Mouse (Mus musculus) CH12.LX (cell line): ENCODE results near the gene Mmp9. TPM values are rescaled to one million over a fixed set of nuclear protein-coding genes. Genes with fewer than 3 reads are reported as not detected.

ENCODE experiments used
- DNase-seq: peaks from one replicate; pipeline ENCODE4 v3.0.0-alpha.2; 2013; ENCODE audit errors: extremely low read depth
- H3K27ac ChIP-seq: 2 replicates; pipeline ENCODE4 v1.5.1; 2012; ENCODE audit warnings: low read depth, mild to moderate bottlenecking, control low read depth, moderate library complexity; ENCODE audit not compliant: insufficient read depth
- H3K27me3 ChIP-seq: replicated peaks from 2 replicates; pipeline ENCODE3; 2012; ENCODE audit warnings: inconsistent platforms
- H3K36me3 ChIP-seq, 2 experiments: replicated peaks in 1 of 2; 2 replicates each; pipeline versions ENCODE3 to v1.6.1; 2012; ENCODE audit warnings: inconsistent platforms in 1 of 2, low read length in 1 of 2, mild to moderate bottlenecking in 1 of 2, mixed read lengths in 1 of 2, moderate library complexity in 1 of 2; ENCODE audit not compliant: control insufficient read depth in 1 of 2, insufficient read depth in 1 of 2
- H3K4me1 ChIP-seq, 2 experiments: 2 replicates each; pipeline ENCODE4 v1.6.1; 2012; ENCODE audit warnings: inconsistent platforms in 1 of 2, moderate library complexity in 1 of 2; ENCODE audit not compliant: insufficient read depth in 2 of 2, control insufficient read depth in 1 of 2
- H3K4me2 ChIP-seq: 2 replicates; pipeline ENCODE4 v1.6.1; 2012; ENCODE audit warnings: low read depth, mild to moderate bottlenecking, control low read depth; ENCODE audit not compliant: poor library complexity, insufficient read depth, severe bottlenecking
- H3K4me3 ChIP-seq, 3 experiments: fragments of 150-350 bp in 1 of 3; sonication (generic) in 1 of 3; replicated peaks in 1 of 3; 2 replicates each; pipeline versions ENCODE3 to v1.5.1; 2011 to 2012; ENCODE audit warnings: low read depth in 2 of 3, low read length in 2 of 3, mild to moderate bottlenecking in 2 of 3, moderate library complexity in 2 of 3, control low read depth in 1 of 3, improper control_type of control experiment in 1 of 3, inconsistent platforms in 1 of 3, mixed read lengths in 1 of 3; ENCODE audit not compliant: poor library complexity in 1 of 3
- H3K79me2 ChIP-seq: replicated peaks from 2 replicates; pipeline ENCODE4 v1.6.1; 2012; ENCODE audit warnings: mild to moderate bottlenecking, moderate library complexity; ENCODE audit not compliant: control insufficient read depth, poor library complexity, insufficient read depth, severe bottlenecking; ENCODE audit errors: extremely low read depth
- H3K9ac ChIP-seq: 2 replicates; pipeline ENCODE4 v1.6.1; 2012; ENCODE audit warnings: low read depth, mild to moderate bottlenecking, control low read depth, moderate library complexity; ENCODE audit not compliant: insufficient read depth
- H3K9me3 ChIP-seq: replicated peaks from 2 replicates; pipeline ENCODE3; 2012; ENCODE audit warnings: low read length, inconsistent platforms, mixed read lengths
- CHD2 ChIP-seq: IDR thresholded peaks from 2 replicates; pipeline ENCODE4 v1.6.1; 2011; ENCODE audit warnings: low read length, improper control_type of control experiment
- CTCF ChIP-seq, 2 experiments: IDR thresholded peaks in 1 of 2; conservative IDR thresholded peaks in 1 of 2; 2 replicates each; pipeline ENCODE4 v1.5.1; 2011 to 2012; ENCODE audit warnings: low read depth in 2 of 2, low read length in 2 of 2, improper control_type of control experiment in 1 of 2, inconsistent platforms in 1 of 2, mild to moderate bottlenecking in 1 of 2, moderate library complexity in 1 of 2
- ELF1 ChIP-seq: IDR thresholded peaks from 2 replicates; pipeline ENCODE4 v1.6.1; 2014; ENCODE audit warnings: low read depth, mild to moderate bottlenecking, inconsistent platforms, low read length, improper control_type of control experiment
- ETS1 ChIP-seq: conservative IDR thresholded peaks from 2 replicates; pipeline ENCODE4 v1.6.1; 2012; ENCODE audit warnings: low read depth, mild to moderate bottlenecking, inconsistent platforms, low read length, improper control_type of control experiment, moderate library complexity
- HCFC1 ChIP-seq: IDR thresholded peaks from 2 replicates; pipeline ENCODE4 v1.6.1; 2012; ENCODE audit warnings: low read depth, mild to moderate bottlenecking, inconsistent platforms, low read length, improper control_type of control experiment
- JUN ChIP-seq: IDR thresholded peaks from 2 replicates; pipeline ENCODE4 v1.6.1; 2011; ENCODE audit warnings: low read depth, mild to moderate bottlenecking, low read length, improper control_type of control experiment, moderate library complexity; ENCODE audit not compliant: insufficient read depth
- MAZ ChIP-seq: IDR thresholded peaks from 2 replicates; pipeline ENCODE4 v1.6.1; 2012; ENCODE audit warnings: low read depth, mild to moderate bottlenecking, inconsistent platforms, low read length, improper control_type of control experiment, moderate library complexity
- POLR2AphosphoS2 ChIP-seq: IDR thresholded peaks from 2 replicates; pipeline ENCODE4 v1.6.1; 2011; ENCODE audit warnings: low read depth, low read length, improper control_type of control experiment
- TBP ChIP-seq: conservative IDR thresholded peaks from 2 replicates; pipeline ENCODE4 v1.6.1; 2011; ENCODE audit warnings: low read depth, low read length, improper control_type of control experiment
- TCF12 ChIP-seq: IDR thresholded peaks from 2 replicates; pipeline ENCODE4 v1.6.1; 2014; ENCODE audit warnings: low read depth, mild to moderate bottlenecking, inconsistent platforms, low read length, improper control_type of control experiment
- ZKSCAN1 ChIP-seq: IDR thresholded peaks from 2 replicates; pipeline ENCODE4 v1.6.1; 2012; ENCODE audit warnings: low read depth, inconsistent platforms, low read length, improper control_type of control experiment, borderline replicate concordance
- ZNF384 ChIP-seq: IDR thresholded peaks from 2 replicates; pipeline ENCODE4 v1.6.1; 2012; ENCODE audit warnings: low read depth, low read length, improper control_type of control experiment, inconsistent platforms
- dilution Hi-C: fragments of 300-500 bp; cut with MboI; formaldehyde crosslinking; loops from 2 replicates; pipeline ENCODE4 v1.14.3; 2020; ENCODE audit warnings: low sequenced_read_pairs; ENCODE audit not compliant: extremely low pct_unique_long_range_greater_than_20kb, extremely low pct_ligation_motif_present
- in situ Hi-C: fragments of 300-500 bp; cut with MboI; formaldehyde crosslinking; loops from 3 replicates; pipeline ENCODE4 v1.14.3; 2019; ENCODE audit warnings: low sequenced_read_pairs, low pct_ligation_motif_present, low pct_unique_long_range_greater_than_20kb, mixed read lengths
- polyA plus RNA-seq: library from polyadenylated mRNA; unstranded; fragments of >175 nt; gene quantifications from 2 replicates; pipeline ENCODE4 v1.2.1, GENCODE M21; 2012; ENCODE audit warnings: low read depth; ENCODE audit not compliant: insufficient read length
- total RNA-seq, 2 experiments: library from RNA; depleted of rRNA; stranded (reverse); fragments of 300-350 nt in 1 of 2; fragments of >200 nt in 1 of 2; gene quantifications; 2 replicates each; pipeline ENCODE4 v1.2.3; 2012 to 2014

Gene Mmp9
- total and polyA plus RNA-seq, 3 experiments: not detected

- TF ChIP-seq TCF12 (no peak), POLR2AphosphoS2 (no peak), CHD2 (no peak)
Observed at GRCm38 (mm10) chr2:164912151-164912550, 28.4 kb upstream of the Mmp9 start (continued).

- Histone ChIP-seq H3K79me2 (peaks cover 10% of the 10 kb centered on the region), H3K27ac (peak overlapping the region; percentile 27), H3K36me3 (peaks cover 13 to 21% of the 10 kb centered on the region in 2 experiments), H3K27me3 (no peaks in the 10 kb centered on the region), H3K4me2 (peak overlapping the region; percentile 41), H3K9ac (peak overlapping the region; percentile 90; the same call in 1 of the 2 replicates), H3K4me3 (peak overlapping the region in 2 of 3 experiments; percentile 11 to 90), H3K9me3 (peaks cover 3% of the 10 kb centered on the region), H3K4me1 (peaks cover 12 to 45% of the 10 kb centered on the region in 2 experiments)
- in situ Hi-C loops: no loop called here
- TF ChIP-seq ZKSCAN1 (no peak), ZNF384 (peak; percentile 54), HCFC1 (no peak), TBP (no peak), CTCF (conservative IDR thresholded peaks at IDR 0.05 in 1 of 2, IDR thresholded peaks at IDR 0.05 in 1 of 2; ENCODE audit: low read depth in 2 of 2, low read length in 2 of 2) (no peak)
- peak; percentile 19 for DNase-seq
- dilution Hi-C loops: no loop called here
Observed at GRCm38 (mm10) chr2:164912749-164913427, 27.7 kb upstream of the Mmp9 start.

- Histone ChIP-seq H3K36me3 (peaks cover 8 to 19% of the 10 kb centered on the region in 2 experiments), H3K27me3 (no peaks in the 10 kb centered on the region), H3K79me2 (peaks cover 10% of the 10 kb centered on the region), H3K4me3 (no peak overlapping the region), H3K27ac (peak overlapping the region; percentile 27), H3K9me3 (no peaks in the 10 kb centered on the region), H3K4me2 (no peak overlapping the region), H3K4me1 (peaks cover 12 to 45% of the 10 kb centered on the region in 2 experiments), H3K9ac (no peak overlapping the region)
- in situ Hi-C loops: no loop called here
- TF ChIP-seq ELF1 (0 out of 2 replicates have a peak, but pooled peaks have one; percentile 45), JUN (no peak), MAZ (no peak), ETS1 (0 out of 2 replicates have a peak, but pooled peaks have one; percentile 8)
- peak; percentile 91 for DNase-seq
- dilution Hi-C loops: no loop called here
Observed at GRCm38 (mm10) chr2:164913428-164913786, 27.2 kb upstream of the Mmp9 start.
